Mouse (Mus musculus) spleen, postnatal 10 days (tissue): ENCODE measurements around the gene Tubb4b.

Experiments
- DNase-seq, 2 experiments: peaks; one replicate each; pipeline ENCODE4 v3.0.0; 2021 to 2022; ENCODE audit warnings: low spot score in 2 of 2

Gene Tubb4b

DNA sequence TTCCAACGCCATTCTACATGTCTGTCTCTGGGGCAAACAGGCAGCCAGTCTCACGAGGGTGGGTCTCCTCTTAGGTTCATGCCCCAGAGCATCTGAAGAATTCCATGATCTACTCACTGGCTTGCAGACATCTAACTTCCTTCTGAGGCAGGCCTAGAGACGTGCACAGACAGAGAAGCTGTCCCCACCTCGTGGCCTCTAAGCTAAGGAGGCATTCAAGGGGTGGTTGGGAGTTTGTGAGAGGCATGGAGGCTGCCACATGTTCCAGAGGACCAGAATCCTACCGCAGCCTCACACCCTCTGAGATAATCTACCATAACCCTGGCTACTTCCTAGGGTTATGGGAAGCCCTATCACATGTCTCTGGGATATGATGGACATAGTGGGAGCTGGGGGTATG, 30.5 kb downstream of the Tubb4b start:
- DNase-seq, result no peak

DNA sequence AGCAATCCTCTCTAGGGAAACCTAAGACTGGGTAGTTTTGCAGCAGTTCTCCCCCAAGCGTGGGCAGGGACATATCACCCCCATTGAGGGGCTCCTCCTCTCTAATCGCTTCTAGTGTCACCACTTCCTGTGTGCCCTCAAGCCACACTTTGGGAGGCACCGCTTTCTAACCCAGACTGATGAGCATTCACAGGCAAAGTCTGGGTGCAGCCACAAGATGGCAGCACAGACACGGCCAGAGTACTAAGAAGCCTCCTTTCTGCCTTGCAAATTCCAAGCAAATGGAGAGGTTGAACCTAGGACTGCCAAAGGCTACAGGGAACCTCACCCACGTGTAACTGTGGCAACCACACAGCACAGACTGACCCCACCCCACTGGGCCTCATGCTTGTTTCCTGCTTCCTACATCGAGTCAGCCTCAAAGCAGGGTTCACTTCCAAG, 31.2 kb downstream of the Tubb4b start:
- peak; percentile 67 to 86 for DNase-seq

- no peak for DNase-seq
Observed at GRCm38 (mm10) chr2:25187841-25188240, 36.7 kb downstream of the Tubb4b start.

DNA sequence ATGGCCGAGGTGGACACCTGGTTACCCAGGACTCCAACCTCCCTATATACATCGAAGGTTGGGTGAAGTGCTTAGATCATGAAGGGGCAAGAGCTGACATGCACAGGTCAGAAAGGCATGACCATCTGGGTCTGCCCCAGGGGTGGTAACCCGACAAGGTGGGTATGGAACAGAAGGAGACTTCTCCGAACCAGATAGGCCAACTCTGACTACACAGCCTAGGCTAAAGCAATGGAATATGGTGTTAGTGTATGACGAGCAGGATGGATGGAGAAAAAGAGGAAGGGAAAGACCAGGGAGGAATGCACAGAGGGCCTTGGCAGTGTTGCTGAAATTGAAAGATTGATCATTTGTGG, 37.9 kb downstream of the Tubb4b start:
- DNase-seq, result no peak

DNA sequence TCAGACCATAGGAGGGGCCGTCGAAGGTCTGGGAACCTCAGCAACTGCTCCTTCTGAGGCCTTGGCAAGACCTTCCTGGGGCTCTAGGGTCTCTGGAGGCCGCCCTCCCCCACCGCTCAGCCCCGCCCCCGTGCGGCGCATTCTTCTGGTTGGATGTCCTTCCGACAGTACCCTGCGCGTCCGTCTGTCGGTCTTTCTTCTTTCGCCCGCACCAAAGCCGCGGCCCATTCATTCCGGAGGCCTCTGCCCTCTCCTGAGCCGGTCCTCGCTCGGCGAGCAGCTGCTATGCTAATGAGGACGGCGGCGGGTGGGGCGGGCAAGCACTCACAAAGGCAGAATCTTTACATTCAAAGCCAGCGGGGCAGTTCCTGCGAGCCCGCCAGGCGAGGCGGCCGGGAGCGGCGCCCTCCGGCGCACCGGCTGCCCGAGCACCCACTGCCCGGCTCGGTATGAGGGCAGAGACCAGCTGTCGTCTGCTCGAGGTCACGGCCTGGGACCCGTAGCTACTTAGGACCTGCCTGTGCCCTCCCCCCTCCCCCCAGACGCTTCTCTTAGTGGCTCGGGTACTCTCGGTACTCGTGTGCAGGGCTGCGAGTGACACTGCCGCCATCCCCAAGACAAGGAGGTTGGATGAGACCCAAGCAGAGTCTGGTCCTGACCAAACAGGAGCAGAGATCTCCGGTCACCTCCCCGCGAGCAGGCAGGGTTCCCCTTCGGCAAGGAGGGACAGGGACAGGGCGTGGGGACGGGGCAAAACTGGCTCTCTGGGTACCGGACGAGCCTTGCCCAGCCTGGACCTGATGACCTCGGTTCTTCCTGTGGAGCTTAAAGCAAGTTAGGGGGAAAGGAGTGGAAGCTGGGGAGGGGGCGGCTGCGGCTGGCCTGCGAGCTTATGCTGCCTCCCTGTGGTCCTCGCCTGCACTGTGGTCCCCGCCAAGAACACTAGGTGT, 38.6 kb downstream of the Tubb4b start:
- peak; percentile 52 to 74 for DNase-seq

GRCm38 (mm10) chr2:25184496-25184895, 40.0 kb downstream of the Tubb4b start:
- DNase-seq, result no peak

DNA sequence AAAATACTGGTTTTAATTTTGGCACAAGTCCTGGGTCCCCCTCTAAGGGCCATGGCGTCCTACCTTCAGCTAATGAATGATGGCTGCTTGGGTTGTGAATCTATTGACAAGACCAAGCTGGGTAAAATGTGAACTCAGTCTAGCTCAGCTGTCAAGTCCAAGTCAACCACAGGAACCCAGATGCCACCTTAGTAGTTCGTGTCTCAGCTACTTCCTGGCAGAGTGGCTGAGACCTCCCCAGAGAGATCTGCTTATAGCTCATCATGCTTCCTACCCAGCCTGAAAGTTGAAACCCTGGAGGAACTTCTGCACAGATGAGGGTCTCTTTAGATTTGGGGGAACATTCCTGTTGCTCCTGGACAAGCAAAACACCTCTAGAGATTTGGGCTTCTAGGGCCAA, 41.2 kb downstream of the Tubb4b start:
- no peak for DNase-seq

- no peak for DNase-seq
Observed at GRCm38 (mm10) chr2:25182664-25183063, 41.8 kb downstream of the Tubb4b start.

DNA sequence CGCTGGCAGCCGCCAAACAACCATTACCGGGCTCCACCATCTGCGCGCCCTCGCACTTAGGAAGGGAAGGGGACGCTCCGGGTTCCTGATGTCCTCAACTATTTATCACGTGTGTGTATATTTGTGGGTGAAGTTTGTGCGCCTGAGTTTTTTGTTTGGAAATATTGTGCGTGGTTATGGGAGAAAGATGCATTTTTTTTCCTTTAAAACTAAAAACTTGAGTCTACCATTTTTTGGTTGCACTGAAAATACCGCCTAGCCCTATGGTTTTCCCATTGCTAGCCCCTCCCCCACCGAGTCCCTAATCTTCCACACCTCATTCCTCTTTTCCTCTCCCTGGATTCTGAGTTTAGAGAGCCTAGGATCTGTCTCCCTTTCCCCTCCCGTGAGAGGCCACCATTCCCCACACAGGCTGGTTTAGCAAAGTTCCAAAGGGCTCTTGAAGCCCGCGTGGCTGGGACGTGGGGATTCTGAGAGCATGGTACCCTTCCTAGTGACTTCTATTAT, 42.6 kb downstream of the Tubb4b start:
- DNase-seq, result no peak

DNA sequence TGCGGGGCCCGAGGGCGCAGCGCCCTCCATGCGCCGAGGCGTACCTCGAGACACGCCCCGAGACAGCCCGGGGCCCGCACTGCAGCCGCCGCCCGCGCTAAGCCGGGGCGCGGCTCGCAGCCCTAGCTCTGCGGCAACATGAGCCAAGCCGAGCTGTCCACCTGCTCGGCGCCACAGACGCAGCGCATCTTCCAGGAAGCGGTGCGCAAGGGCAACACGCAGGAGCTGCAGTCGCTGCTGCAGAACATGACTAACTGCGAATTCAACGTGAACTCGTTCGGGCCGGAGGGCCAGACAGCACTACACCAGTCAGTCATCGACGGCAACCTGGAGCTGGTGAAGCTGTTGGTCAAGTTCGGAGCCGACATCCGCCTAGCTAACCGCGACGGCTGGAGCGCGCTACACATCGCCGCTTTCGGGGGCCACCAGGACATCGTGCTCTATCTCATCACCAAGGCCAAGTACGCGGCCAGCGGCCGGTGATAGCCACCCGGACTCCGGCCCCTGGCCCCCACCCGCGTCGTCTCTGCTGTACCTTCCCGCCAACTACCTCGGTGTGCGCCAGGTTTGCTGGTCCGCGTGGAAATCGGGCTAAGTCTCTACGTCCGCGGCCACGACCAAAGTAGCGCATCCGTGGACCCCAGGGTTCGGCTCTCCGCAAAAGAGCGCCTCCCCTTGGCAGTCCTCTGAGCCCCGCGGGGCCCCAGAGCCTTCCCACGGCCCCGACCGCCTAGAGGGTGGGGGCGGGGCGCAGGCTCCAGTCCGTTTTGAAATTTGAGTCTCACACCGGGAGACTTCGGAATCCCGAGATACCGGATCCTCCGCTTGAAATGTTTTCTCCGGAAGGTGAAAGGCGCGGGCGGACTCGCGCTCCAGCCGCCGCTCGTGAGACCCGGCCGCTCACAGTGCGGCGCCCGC, 43.3 kb downstream of the Tubb4b start:
- peak; percentile 70 to 78 for DNase-seq

GRCm38 (mm10) chr2:25180478-25180903, 44.0 kb downstream of the Tubb4b start, which contains the start of gene Nrarp:
TSS of gene Nrarp (plus strand) at chr2:25180758.
- DNase-seq, result peak in 1 of 2 experiments; percentile 92

- DNase-seq, result no peak
Observed at GRCm38 (mm10) chr2:25179566-25180217, 44.8 kb downstream of the Tubb4b start.

- no peak for DNase-seq
Observed at GRCm38 (mm10) chr2:25178285-25178972, 46.1 kb downstream of the Tubb4b start.

DNA sequence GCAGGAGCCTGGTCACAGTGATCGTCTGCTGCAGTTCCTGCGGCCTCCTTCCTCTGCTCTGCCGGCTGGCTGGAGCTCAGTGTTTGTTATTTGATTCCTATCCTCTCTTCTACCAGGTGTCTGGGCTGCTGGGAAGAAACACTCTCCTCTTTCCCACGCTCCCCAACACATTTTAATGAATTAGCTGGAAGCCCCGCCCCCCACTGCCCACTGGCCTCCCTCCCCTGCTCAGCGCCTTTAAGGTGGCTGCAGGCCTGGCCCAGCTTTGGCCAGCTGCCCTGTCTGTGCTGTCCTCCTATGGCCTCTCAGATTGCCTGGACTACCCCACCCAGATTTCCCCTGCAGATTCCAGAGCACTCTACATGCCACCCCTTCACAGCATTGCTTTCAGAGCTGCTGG, 46.8 kb downstream of the Tubb4b start:
- no peak for DNase-seq

DNA sequence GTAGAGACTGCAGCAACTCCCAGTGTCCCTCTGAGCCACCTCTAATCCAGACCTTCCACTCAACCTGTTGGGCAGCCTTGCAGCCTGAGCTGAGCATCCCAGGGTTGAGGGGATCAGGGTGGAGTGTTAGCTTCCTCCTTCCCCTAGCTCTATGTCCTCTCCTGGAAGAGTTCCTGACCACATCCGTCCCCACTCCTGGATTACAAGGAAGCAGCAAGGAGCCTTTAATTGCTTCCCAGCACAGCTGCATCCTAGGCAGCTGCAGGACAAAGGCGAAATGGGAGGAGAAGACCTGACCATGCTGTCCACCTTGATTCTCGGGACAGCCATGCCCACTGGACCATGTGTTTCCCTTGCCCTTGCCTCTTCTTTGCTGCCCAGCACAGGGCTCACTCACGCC, 47.4 kb downstream of the Tubb4b start:
- no peak for DNase-seq

- no peak for DNase-seq
Observed at GRCm38 (mm10) chr2:25176573-25176972, 47.9 kb downstream of the Tubb4b start.

GRCm38 (mm10) chr2:25175690-25176078, 48.8 kb downstream of the Tubb4b start:
- DNase-seq, result no peak

DNA sequence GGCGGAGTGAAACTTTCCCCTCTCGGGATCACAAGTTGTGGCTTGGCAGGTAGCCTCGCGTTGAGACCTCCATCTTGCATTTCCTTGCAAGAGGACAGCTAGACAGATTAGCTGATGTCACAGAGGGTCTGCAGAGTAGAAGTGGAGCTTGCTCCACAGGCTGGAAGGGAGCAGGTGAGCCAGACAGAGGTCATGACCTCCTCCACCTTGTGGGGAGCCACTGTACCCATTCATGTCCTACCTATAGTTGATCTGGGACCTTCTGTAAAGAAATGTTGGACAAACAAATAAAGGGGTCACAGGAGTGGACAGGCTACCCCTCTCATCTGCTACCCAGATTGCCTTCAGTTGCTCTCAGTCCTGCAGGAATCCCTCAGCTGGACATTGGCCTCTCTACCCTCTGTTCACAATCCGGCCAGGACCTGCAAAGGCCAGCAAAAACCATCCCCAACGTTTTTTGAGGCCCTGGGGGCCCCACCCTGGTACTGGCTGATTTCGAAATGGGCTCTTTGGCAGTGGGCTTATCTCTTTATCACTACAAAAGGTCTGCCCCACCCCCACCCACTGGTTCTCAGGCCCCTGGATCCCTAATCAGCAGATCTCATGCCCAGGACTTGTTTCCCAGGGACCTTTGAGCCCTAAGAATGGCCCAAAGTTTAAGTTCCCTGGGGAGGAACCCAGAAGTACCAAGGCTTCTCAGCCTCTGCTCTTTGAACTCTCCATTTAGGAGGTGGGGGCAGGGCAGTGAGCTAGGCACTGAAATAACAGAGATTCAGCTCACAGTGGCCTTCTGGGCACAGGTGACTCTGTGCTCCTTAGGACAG, 49.4 kb downstream of the Tubb4b start:
- peak in 1 of 2 experiments; percentile 9 for DNase-seq

DNA sequence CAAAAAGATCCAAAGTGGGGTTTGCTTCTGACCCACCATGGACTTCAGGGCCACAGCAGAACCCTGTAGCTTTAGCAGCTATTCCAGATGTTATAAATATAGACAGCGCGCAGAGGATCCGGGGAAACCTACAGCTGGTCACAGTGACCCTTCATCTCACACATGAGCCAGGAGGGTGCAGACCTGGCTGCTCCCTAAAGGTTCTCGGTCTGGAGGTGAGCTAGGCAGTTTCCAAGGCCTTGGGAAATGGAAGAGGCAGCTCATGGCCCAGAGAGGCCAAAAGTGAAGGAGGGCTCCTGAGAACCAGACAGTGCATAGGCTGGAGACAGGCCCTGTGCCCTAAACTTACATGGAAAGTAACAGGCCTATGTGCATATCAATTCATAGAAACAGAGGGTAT, 50.7 kb downstream of the Tubb4b start:
- no peak for DNase-seq

- peak; percentile 14 to 30 for DNase-seq
Observed at GRCm38 (mm10) chr2:25172629-25173028, 51.9 kb downstream of the Tubb4b start.
